In the genomic region with DNA sequence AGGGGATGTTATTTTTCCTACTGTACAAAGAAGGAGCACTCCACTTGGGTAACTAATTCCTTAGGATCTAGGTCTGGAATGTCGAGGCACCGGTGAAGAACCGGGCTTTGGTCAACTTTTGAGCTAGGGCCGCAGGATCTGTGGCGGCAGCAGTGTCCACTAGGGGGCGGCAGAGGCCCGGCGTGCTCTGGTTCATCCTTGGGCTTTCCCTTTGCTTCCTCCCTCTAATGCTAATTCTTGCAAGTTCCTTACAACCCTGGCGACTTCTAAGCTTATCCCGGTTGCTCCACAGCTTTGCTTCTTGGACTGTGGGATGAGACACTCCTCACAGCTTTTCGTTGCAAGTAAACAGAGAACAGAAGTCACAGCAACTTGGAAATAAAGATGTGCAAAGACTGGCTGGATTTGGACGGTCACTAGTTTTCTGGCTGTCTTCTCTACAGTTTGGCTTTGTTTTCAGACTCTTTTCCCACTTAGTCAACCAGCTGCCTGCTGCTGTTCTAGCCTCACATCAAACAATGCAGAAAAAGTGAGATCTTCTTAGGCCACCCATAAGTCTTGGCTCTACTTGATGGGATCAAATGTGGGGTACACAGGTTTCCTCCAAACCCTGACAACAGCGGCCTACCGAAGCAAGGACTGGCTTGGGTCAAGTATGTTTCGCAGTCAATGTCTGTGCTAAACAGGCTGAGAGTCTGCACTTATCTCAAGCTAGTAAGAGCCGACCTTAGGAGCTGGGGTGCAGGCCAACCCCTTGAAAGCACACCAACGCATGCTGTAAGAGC, we compare ENCODE assay signal across 8 mouse cellular contexts. TPM values are rescaled to one million over a fixed set of nuclear protein-coding genes. Genes with fewer than 3 reads are reported as not detected.
A peak's percentile ranks its signal among the peaks of the same experiment; 100 is the strongest.
DNase-seq lines count a peak whose midpoint lies in the region; ATAC-seq and TF ChIP-seq lines count a peak whose summit lies in the region.

No protein-coding gene starts in this region.

- no peaks in the 10 kb centered on the region for H3K4me1 ChIP-seq in embryonic facial prominence, embryonic 12.5 days
- H3K4me1 ChIP-seq in kidney, embryonic 14.5 days (ENCODE audit: control insufficient read depth, insufficient read depth, low read length): no peaks in the 10 kb centered on the region
- no peaks in the 10 kb centered on the region for H3K4me1 ChIP-seq in limb, embryonic 14.5 days (ENCODE audit: control insufficient read depth, insufficient read depth, low read length)
- H3K4me1 ChIP-seq in stomach, embryonic 15.5 days: peaks cover 6% of the 10 kb centered on the region

- no peaks in the 10 kb centered on the region for H3K36me3 ChIP-seq in embryonic facial prominence, embryonic 12.5 days
- no peaks in the 10 kb centered on the region for H3K36me3 ChIP-seq in kidney, embryonic 14.5 days (ENCODE audit: control insufficient read depth, insufficient read depth, low read length)
- H3K36me3 ChIP-seq in limb, embryonic 14.5 days (ENCODE audit: control insufficient read depth, insufficient read depth, low read length): no peaks in the 10 kb centered on the region
- no peaks in the 10 kb centered on the region for H3K36me3 ChIP-seq in stomach, embryonic 15.5 days

- H3K4me3 ChIP-seq in embryonic facial prominence, embryonic 12.5 days: no peak overlapping the region
- H3K4me3 ChIP-seq in kidney, embryonic 14.5 days (ENCODE audit: low read length): no peak overlapping the region
- no peak overlapping the region for H3K4me3 ChIP-seq in limb, embryonic 14.5 days (replicated peaks; ENCODE audit: low read length)
- H3K4me3 ChIP-seq in stomach, embryonic 15.5 days (replicated peaks): no peak overlapping the region

- DNase-seq in A20 (ENCODE audit: low read depth, low spot score): peak; percentile 49
- peak; percentile 46 to 60 for DNase-seq in adrenal gland, postnatal 4 days (ENCODE audit: low spot score in 2 of 2)
- peak; percentile 69 for DNase-seq in heart, adult 8-10 months (ENCODE audit: low spot score)
- DNase-seq in limb, embryonic 14.5 days (ENCODE audit: low spot score): peak; percentile 86
- peak; percentile 15 for DNase-seq in naive thymus-derived CD4-positive, alpha-beta T cell, adult 2 months (ENCODE audit: low read depth)

- no peak overlapping the region for H3K4me2 ChIP-seq in embryonic facial prominence, embryonic 12.5 days (replicated peaks)
- no peak overlapping the region for H3K4me2 ChIP-seq in kidney, embryonic 14.5 days (replicated peaks; ENCODE audit: low read depth, low read length)
- H3K4me2 ChIP-seq in limb, embryonic 14.5 days (replicated peaks; ENCODE audit: low read depth, low read length, severe bottlenecking): no peak overlapping the region
- no peak overlapping the region for H3K4me2 ChIP-seq in stomach, embryonic 15.5 days

- H3K27me3 ChIP-seq in embryonic facial prominence, embryonic 12.5 days: no peaks in the 10 kb centered on the region
- 0 out of 2 replicates have a peak, but pooled peaks cover 6% of the 10 kb centered on the region for H3K27me3 ChIP-seq in kidney, embryonic 14.5 days (ENCODE audit: control insufficient read depth, insufficient read depth, low read length)
- H3K27me3 ChIP-seq in limb, embryonic 14.5 days (ENCODE audit: control insufficient read depth, insufficient read depth, low read length): no peaks in the 10 kb centered on the region
- no peaks in the 10 kb centered on the region for H3K27me3 ChIP-seq in stomach, embryonic 15.5 days (replicated peaks)

- WGBS in embryonic facial prominence, embryonic 12.5 days: 36% methylated on average over 17 of the region's 17 CpGs
- WGBS in kidney, embryonic 14.5 days: 36% methylated on average over 17 of the region's 17 CpGs
- 35% methylated on average over 17 of the region's 17 CpGs for WGBS in limb, embryonic 14.5 days
- WGBS in stomach, embryonic 15.5 days: 30% methylated on average over 17 of the region's 17 CpGs

- no peak for TF ChIP-seq POLR2A in limb, embryonic 14.5 days (IDR thresholded peaks at IDR 0.05; ENCODE audit: borderline replicate concordance, extremely low read depth, insufficient read depth, insufficient read length)

- no peaks in the 10 kb centered on the region for H3K9me3 ChIP-seq in embryonic facial prominence, embryonic 12.5 days
- H3K9me3 ChIP-seq in kidney, embryonic 14.5 days (ENCODE audit: control insufficient read depth, low read length): no peaks in the 10 kb centered on the region
- no peaks in the 10 kb centered on the region for H3K9me3 ChIP-seq in limb, embryonic 14.5 days (ENCODE audit: control insufficient read depth, low read length)
- no peaks in the 10 kb centered on the region for H3K9me3 ChIP-seq in stomach, embryonic 15.5 days

- H3K27ac ChIP-seq in embryonic facial prominence, embryonic 12.5 days: no peak overlapping the region
- H3K27ac ChIP-seq in kidney, embryonic 14.5 days (ENCODE audit: low read depth, low read length): no peak overlapping the region
- no peak overlapping the region for H3K27ac ChIP-seq in limb, embryonic 14.5 days (replicated peaks; ENCODE audit: low read depth, low read length)
- peak overlapping the region; percentile 55; the same call in 1 of the 2 replicates for H3K27ac ChIP-seq in stomach, embryonic 15.5 days

- 0 out of 2 replicates have a peak, but pooled peaks have one; percentile 35 for ATAC-seq in embryonic facial prominence, embryonic 12.5 days (ENCODE audit: insufficient number of reproducible peaks, insufficient read depth, low FRiP score, low TSS enrichment)
- ATAC-seq in kidney, embryonic 14.5 days (ENCODE audit: low FRiP score, low TSS enrichment): 0 out of 2 replicates have a peak, but pooled peaks have one; percentile 46
- peak; percentile 68; the same call in 1 of the 2 replicates for ATAC-seq in limb, embryonic 14.5 days (ENCODE audit: low FRiP score, low read depth)
- ATAC-seq in stomach, embryonic 15.5 days (ENCODE audit: insufficient read depth, low FRiP score, low read depth): no peak

- no peak overlapping the region for H3K9ac ChIP-seq in embryonic facial prominence, embryonic 12.5 days
- no peak overlapping the region for H3K9ac ChIP-seq in kidney, embryonic 14.5 days (ENCODE audit: low read depth, low read length)
- no peak overlapping the region for H3K9ac ChIP-seq in limb, embryonic 14.5 days (ENCODE audit: low read depth, low read length, severe bottlenecking)
- no peak overlapping the region for H3K9ac ChIP-seq in stomach, embryonic 15.5 days

RNA-seq across cellular contexts. Expression of a gene that starts 51.2 kb away (rescaled TPM):
- total RNA-seq in adrenal gland, postnatal 4 days (2021): 1 to 10 TPM in 1 of 2 experiments, under 1 TPM in 1; 0.59 to 4.6 TPM
- 0.09 and 0.10 TPM in 2 replicates for polyA plus RNA-seq in embryonic facial prominence, embryonic 12.5 days (2016; fragmentation: Nextera tagmentation; extraction: Ambion mirVana)
- total RNA-seq in heart, adult 8-10 months (2022): under 1 TPM in 3 of 4 experiments, not detected in 1; 0.03 TPM
- polyA plus RNA-seq in kidney, embryonic 14.5 days (2014; fragmentation: Nextera tagmentation; extraction: Ambion mirVana): 1.4 and 1.8 TPM in 2 replicates
- polyA plus RNA-seq in limb, embryonic 14.5 days (2012; rRNA removed): 0.03 and 0.17 TPM in 2 replicates
- polyA plus RNA-seq in limb, embryonic 14.5 days (2014; fragmentation: Nextera tagmentation; extraction: Ambion mirVana): 0.06 and 0.08 TPM in 2 replicates
- 0.05 and 0.06 TPM in 2 replicates for polyA plus RNA-seq in stomach, embryonic 15.5 days (2015; fragmentation: Nextera tagmentation; extraction: Ambion mirVana)

Comparison
In these comparisons a context has a peak if more than half of its experiments do, and no peak if none do; other contexts are left out.
1. DNase-seq: peak in every context shown above with its lines; median percentile 86 in limb, embryonic 14.5 days; 69 in heart, adult 8-10 months; 53 in adrenal gland, postnatal 4 days; 49 in A20; 15 in naive thymus-derived CD4-positive, alpha-beta T cell, adult 2 months.